Mouse (Mus musculus) midbrain, embryonic 11.5 days (tissue): ENCODE results near the gene Stpg4. TPM values are rescaled to one million over a fixed set of nuclear protein-coding genes. Genes with fewer than 3 reads are reported as not detected.

Experiments
- ATAC-seq: fragments of 200-750 bp; cut with Nextera tagmentation; 2 replicates; pipeline ENCODE4 v1.8.0; 2017; ENCODE audit warnings: moderate TSS enrichment, moderate library complexity; ENCODE audit not compliant: low FRiP score
- DNase-seq: peaks from one replicate; pipeline ENCODE4 v3.0.0; 2015; ENCODE audit warnings: low spot score; ENCODE audit errors: missing footprints
- H3K27ac ChIP-seq: fragments of 300-500 bp; sonication (generic); 2 replicates; pipeline ENCODE4 v1.5.1; 2014; ENCODE audit warnings: low read depth, low read length
- H3K27me3 ChIP-seq: fragments of 300-500 bp; sonication (generic); 2 replicates; pipeline ENCODE4 v1.6.1; 2014; ENCODE audit warnings: mild to moderate bottlenecking, low read length, moderate library complexity, mixed read lengths; ENCODE audit not compliant: control insufficient read depth, insufficient read depth
- H3K36me3 ChIP-seq: fragments of 300-500 bp; sonication (generic); 2 replicates; pipeline ENCODE4 v1.6.1; 2014; ENCODE audit warnings: mild to moderate bottlenecking, low read length, moderate library complexity, mixed read lengths; ENCODE audit not compliant: control insufficient read depth, insufficient read depth
- H3K4me1 ChIP-seq: fragments of 300-500 bp; sonication (generic); 2 replicates; pipeline ENCODE4 v1.6.1; 2014; ENCODE audit warnings: low read length; ENCODE audit not compliant: control insufficient read depth, insufficient read depth
- H3K4me2 ChIP-seq: fragments of 300-500 bp; sonication (generic); 2 replicates; pipeline ENCODE4 v1.6.1; 2014; ENCODE audit warnings: mild to moderate bottlenecking, moderate library complexity
- H3K4me3 ChIP-seq: fragments of 300-500 bp; sonication (generic); 2 replicates; pipeline ENCODE4 v1.5.1; 2014; ENCODE audit warnings: low read depth, low read length
- H3K9ac ChIP-seq: fragments of 300-500 bp; sonication (generic); 2 replicates; pipeline ENCODE4 v1.6.1; 2014; ENCODE audit warnings: low read length
- H3K9me3 ChIP-seq: fragments of 300-500 bp; sonication (generic); 2 replicates; pipeline ENCODE4 v1.6.1; 2016; ENCODE audit warnings: low read length; ENCODE audit not compliant: control insufficient read depth
- WGBS: fragments of 180-500 bp; shearing (Covaris S2); extraction: QIAGEN DNeasy Blood & Tissue Kit; methylation state at CpG from one replicate; pipeline ENCODE4 v1.1.7; 2014; 5-methylcytosine and 5-hydroxymethylcytosine counted together
- polyA plus RNA-seq: library from polyadenylated mRNA; unstranded; fragments of >200 nt; fragmentation: Nextera tagmentation; extraction: Ambion mirVana; gene quantifications from 2 replicates; pipeline ENCODE4 v1.2.1, GENCODE M21; 2014

The Stpg4 gene
- polyA plus RNA-seq, 1 experiment from 2014 or later: not detected

GRCm38 (mm10) chr17:87352106-87352897 is 75.2 kb downstream of the Stpg4 start:
- 0 out of 2 replicates have a peak overlapping the region, but pooled peaks have one; percentile 18 for H3K9ac ChIP-seq
- H3K9me3 ChIP-seq: no peaks in the 10 kb centered on the region
- 30% methylated on average over 16 of the region's 16 CpGs for WGBS
- H3K27me3 ChIP-seq: no peaks in the 10 kb centered on the region
- ATAC-seq: peak; percentile 49
- no peak overlapping the region for H3K4me2 ChIP-seq
- H3K4me1 ChIP-seq: peaks cover 24% of the 10 kb centered on the region
- no peaks in the 10 kb centered on the region for H3K36me3 ChIP-seq
- no peak overlapping the region for H3K27ac ChIP-seq
- no peak overlapping the region for H3K4me3 ChIP-seq
- DNase-seq: no peak

DNA sequence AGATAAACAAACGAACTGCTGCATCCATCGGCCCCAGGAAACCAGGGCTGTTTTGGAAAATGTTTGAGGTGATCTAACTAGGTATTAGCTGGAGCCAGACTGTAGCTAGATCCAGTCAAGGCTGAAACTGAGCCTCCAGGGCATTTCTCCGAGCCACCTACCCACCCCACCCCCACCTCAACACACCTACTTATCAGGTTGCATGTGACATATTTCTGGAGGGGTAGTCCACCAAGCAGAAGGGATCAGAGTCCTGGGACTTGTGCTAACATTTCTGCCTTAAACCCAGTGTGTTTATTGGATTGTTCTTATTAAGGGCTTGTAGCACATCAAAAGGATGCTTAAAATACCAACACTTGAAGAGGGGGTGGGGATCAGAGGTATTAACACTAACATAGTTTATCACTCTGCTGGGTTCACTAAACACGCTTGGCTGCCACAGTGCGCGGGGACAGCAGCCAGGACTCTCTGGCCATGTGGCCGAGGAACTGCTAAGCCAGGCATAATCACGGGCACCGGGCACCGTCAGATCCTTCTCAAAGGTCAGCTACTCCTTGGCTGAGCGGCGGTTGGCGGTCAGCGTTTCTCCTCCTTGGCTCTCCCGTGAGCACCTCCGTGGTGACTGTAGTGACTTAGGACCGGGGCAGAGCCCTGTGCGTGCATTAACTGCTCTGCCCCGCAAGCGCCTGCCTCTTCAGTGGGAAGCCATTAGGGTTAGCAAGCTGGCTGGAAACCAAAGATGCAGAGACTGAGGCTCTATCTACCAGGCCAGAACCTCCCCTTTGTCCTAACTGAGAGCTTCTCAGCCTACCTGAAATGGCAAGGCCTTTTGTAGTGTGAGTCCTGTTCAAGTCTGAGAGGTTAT is 76.1 kb downstream of the Stpg4 start:
- DNase-seq (no peak), ATAC-seq (no peak)
- H3K9ac ChIP-seq: no peak overlapping the region
- no peak overlapping the region for H3K27ac ChIP-seq
- no peaks in the 10 kb centered on the region for H3K36me3 ChIP-seq
- peaks cover 24% of the 10 kb centered on the region for H3K4me1 ChIP-seq
- no peaks in the 10 kb centered on the region for H3K9me3 ChIP-seq
- no peaks in the 10 kb centered on the region for H3K27me3 ChIP-seq
- H3K4me2 ChIP-seq: no peak overlapping the region
- H3K4me3 ChIP-seq: no peak overlapping the region
- WGBS: 28% methylated on average over 20 of the region's 20 CpGs

DNA sequence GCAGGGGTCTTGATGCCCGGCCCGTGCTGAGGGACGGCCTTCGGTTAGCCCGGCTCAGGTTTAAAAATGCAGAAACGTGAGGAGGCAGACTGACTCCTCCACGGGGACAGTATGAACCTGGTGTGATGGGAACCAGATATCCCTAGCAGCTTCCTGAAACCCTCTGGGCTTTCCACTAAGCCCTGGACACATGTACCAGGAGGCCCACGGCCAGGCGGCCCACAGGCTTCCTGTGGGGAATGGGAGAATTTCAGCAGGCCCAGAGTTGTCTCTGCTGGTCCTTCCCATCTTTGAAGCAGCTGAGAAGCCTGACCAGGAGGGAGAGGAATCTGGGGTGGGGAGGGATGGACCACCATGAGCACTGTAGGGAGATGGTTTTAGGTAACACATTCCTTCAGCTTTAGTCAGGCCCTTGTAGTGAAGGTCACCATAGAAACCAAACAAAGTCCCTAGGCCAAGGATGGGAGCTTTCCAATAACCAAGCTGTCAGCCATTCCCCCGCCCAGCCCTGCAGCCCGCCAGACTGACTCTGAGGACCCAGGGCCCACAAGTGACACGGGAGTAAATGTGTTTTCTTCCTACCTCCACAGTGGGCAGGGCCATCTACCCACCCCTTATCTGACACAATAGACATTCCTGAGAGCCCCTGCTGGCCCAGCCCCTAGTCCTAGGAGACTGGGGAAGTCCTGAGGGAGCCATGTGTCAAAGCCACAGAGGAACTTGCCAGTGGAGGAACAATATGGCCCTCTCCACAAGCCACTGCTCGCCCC is 76.9 kb downstream of the Stpg4 start:
- Histone ChIP-seq H3K4me3 (no peak overlapping the region), H3K9me3 (no peaks in the 10 kb centered on the region), H3K4me2 (no peak overlapping the region), H3K36me3 (no peaks in the 10 kb centered on the region), H3K4me1 (peaks cover 24% of the 10 kb centered on the region), H3K27me3 (no peaks in the 10 kb centered on the region), H3K9ac (no peak overlapping the region), H3K27ac (no peak overlapping the region)
- DNase-seq (peak; percentile 90), ATAC-seq (no peak)
- 51% methylated on average over 13 of the region's 13 CpGs for WGBS

DNA sequence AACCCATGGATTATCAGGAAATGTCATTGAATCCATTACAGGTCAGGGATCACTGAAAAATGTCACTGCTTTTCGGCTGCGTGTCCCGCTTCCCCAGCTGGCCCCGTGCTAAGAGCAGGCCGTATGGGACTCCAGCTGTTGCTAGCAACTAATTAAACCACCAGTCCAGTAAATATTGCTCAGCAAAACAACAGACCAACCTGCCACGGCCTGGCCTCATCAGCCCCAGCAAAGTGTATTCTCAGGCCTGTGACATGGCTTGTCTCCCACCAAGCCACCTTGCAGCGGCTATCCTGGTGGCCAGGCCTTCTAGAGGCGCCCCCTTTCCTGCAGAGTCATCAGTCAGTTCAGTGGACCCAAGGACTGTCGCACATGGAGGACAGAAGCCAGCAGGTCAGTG is 78.0 kb downstream of the Stpg4 start:
- WGBS: 79% methylated on average over 9 of the region's 9 CpGs
- Histone ChIP-seq H3K4me1 (peaks cover 24% of the 10 kb centered on the region), H3K4me3 (no peak overlapping the region), H3K36me3 (no peaks in the 10 kb centered on the region), H3K9ac (no peak overlapping the region), H3K9me3 (no peaks in the 10 kb centered on the region), H3K4me2 (no peak overlapping the region), H3K27ac (no peak overlapping the region), H3K27me3 (no peaks in the 10 kb centered on the region)
- ATAC-seq (no peak), DNase-seq (no peak)

DNA sequence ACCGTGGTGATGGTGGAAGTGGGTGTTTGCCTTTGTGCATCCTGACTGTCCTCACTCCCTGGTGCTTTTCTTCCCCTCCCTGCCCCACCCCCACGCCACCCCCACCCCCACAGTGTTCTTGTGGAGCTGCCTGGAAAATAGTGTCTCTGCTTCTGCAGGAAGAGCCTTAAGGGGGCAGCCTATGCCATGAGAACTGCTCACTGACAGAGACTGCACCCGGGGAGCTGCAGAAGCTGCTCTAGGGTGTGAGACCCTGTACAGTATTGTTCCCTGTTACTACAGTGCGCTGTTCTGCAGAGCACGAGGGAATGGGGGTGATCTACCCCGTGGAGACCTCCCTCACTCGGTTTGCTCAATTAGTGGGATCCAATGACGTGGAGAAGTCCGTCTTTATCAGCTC is 78.5 kb downstream of the Stpg4 start:
- DNase-seq: no peak
- no peak overlapping the region for H3K27ac ChIP-seq

GRCm38 (mm10) chr17:87348353-87348752 is 79.2 kb downstream of the Stpg4 start:
- H3K4me3 ChIP-seq: no peak overlapping the region
- no peak overlapping the region for H3K27ac ChIP-seq
- H3K27me3 ChIP-seq: no peaks in the 10 kb centered on the region
- no peak for ATAC-seq
- no peaks in the 10 kb centered on the region for H3K36me3 ChIP-seq
- no peak for DNase-seq
- no peak overlapping the region for H3K4me2 ChIP-seq
- 31% methylated on average over 9 of the region's 9 CpGs for WGBS
- no peak overlapping the region for H3K9ac ChIP-seq
- no peaks in the 10 kb centered on the region for H3K9me3 ChIP-seq
- H3K4me1 ChIP-seq: peaks cover 24% of the 10 kb centered on the region

More for the DNA sequence above, 78.5 kb downstream of the Stpg4 start:
- H3K9ac ChIP-seq: no peak overlapping the region
- WGBS: 35% methylated on average over 8 of the region's 9 CpGs
- H3K27me3 ChIP-seq: no peaks in the 10 kb centered on the region
- H3K36me3 ChIP-seq: no peaks in the 10 kb centered on the region
- peak; percentile 31 for ATAC-seq
- peaks cover 24% of the 10 kb centered on the region for H3K4me1 ChIP-seq
- no peak overlapping the region for H3K4me2 ChIP-seq
- H3K4me3 ChIP-seq: no peak overlapping the region
- no peaks in the 10 kb centered on the region for H3K9me3 ChIP-seq

- ATAC-seq (no peak), DNase-seq (no peak)
- H3K4me2 ChIP-seq: no peak overlapping the region
- 63% methylated on average over 4 of the region's 4 CpGs for WGBS
- H3K36me3 ChIP-seq: no peaks in the 10 kb centered on the region
- H3K4me3 ChIP-seq: no peak overlapping the region
- H3K27me3 ChIP-seq: no peaks in the 10 kb centered on the region
- no peak overlapping the region for H3K9ac ChIP-seq
- no peaks in the 10 kb centered on the region; the same call in 1 of the 2 replicates for H3K4me1 ChIP-seq
- H3K27ac ChIP-seq: no peak overlapping the region
- no peaks in the 10 kb centered on the region for H3K9me3 ChIP-seq
Measured at GRCm38 (mm10) chr17:87345252-87345593, 82.3 kb downstream of the Stpg4 start.

DNA sequence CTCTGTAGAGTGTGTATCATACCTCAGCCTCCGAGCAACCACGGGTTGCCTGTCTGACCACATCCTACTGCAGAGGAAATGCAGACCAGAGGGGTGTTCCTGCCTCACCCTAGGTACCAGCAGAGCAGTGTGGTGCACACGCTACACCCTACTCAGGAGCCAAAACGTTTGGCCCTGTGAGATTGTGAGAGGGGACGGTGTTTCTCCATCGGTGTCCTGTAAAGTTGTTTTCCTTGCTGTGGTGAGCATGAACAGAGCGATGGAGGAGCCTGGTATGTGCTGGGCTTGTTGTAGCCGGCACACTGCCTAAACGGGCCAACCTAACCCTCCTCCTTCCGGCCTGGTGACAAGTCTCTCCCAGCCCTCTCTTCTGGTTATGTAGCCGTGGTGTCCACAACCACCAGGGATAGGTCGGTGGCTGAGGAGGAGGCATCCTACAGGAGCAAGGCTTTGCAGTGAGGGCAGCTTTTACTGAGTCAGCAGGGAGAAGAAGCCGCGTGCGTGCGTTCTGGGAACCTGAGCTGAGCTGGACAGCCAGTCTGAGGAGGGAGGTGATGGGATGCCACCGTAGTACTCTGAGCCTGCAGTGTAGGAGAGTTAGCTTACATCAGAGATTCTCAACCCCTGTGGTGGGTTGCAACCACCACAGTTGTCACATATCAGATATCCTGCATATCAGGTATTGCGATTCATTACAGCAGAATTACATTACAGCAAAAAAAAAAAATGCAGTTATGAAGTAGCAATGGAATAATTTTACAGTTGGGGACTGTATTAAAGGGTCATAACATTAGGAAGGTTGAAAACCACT is 82.9 kb downstream of the Stpg4 start:
- ATAC-seq: no peak
- Histone ChIP-seq H3K36me3 (no peaks in the 10 kb centered on the region), H3K9me3 (no peaks in the 10 kb centered on the region), H3K27me3 (no peaks in the 10 kb centered on the region), H3K4me3 (no peak overlapping the region), H3K9ac (no peak overlapping the region), H3K4me1 (no peaks in the 10 kb centered on the region; the same call in 1 of the 2 replicates), H3K4me2 (no peak overlapping the region), H3K27ac (no peak overlapping the region)
- no peak for DNase-seq
- WGBS: 74% methylated on average over 18 of the region's 18 CpGs
